Mouse (Mus musculus) olfactory bulb, adult 2 months (tissue): ENCODE data around the gene Adamts20. TPM values are rescaled to one million over a fixed set of nuclear protein-coding genes. Genes with fewer than 3 reads are reported as not detected.

Source experiments
- H3K27ac ChIP-seq: fragments of 200-500 bp; 2 replicates; pipeline ENCODE4 v1.5.1; 2012; ENCODE audit warnings: low read depth, low read length; ENCODE audit not compliant: insufficient read depth
- H3K4me1 ChIP-seq: fragments of 200-500 bp; 2 replicates; pipeline ENCODE4 v1.6.1; 2012; ENCODE audit warnings: low read length; ENCODE audit not compliant: control insufficient read depth, insufficient read depth
- H3K4me3 ChIP-seq: fragments of 200-500 bp; 2 replicates; pipeline ENCODE4 v1.5.1; 2012; ENCODE audit warnings: mild to moderate bottlenecking, low read depth, low read length, moderate library complexity; ENCODE audit not compliant: insufficient read depth
- CTCF ChIP-seq: fragments of 200-500 bp; IDR thresholded peaks from 2 replicates; pipeline ENCODE4 v1.5.1; 2012; ENCODE audit warnings: low read depth, mild to moderate bottlenecking, low read length, moderate library complexity; ENCODE audit not compliant: insufficient read depth
- POLR2A ChIP-seq: fragments of 200-500 bp; IDR thresholded peaks from 2 replicates; pipeline ENCODE4 v1.6.1; 2012; ENCODE audit warnings: mild to moderate bottlenecking, low read depth, low read length, moderate library complexity; ENCODE audit not compliant: insufficient read depth
- WGBS: fragments of 180-500 bp; shearing (Covaris S2); methylation state at CpG from one replicate; pipeline ENCODE4 v1.1.7; 2018; 5-methylcytosine and 5-hydroxymethylcytosine counted together
- polyA plus RNA-seq: library from polyadenylated mRNA; stranded (reverse); fragments of >200 nt; gene quantifications from 2 replicates; pipeline ENCODE4 v1.2.4, GENCODE M21; 2012; ENCODE audit warnings: low replicate concordance; ENCODE audit not compliant: missing spikeins, insufficient read depth, insufficient read length

The Adamts20 gene
- polyA plus RNA-seq, 1 experiment, result not detected

- no peak overlapping the region for H3K27ac ChIP-seq
- no peaks in the 10 kb centered on the region for H3K4me1 ChIP-seq
- no peak for TF ChIP-seq CTCF
- H3K4me3 ChIP-seq, result no peak overlapping the region
- WGBS, result 71% methylated on average over 2 of the region's 2 CpGs
These were observed 230.0 kb downstream of the Adamts20 start for GRCm38 (mm10) chr15:94235190-94235589.

GRCm38 (mm10) chr15:94231246-94231645 is 234.0 kb downstream of the Adamts20 start:
- Histone ChIP-seq H3K4me1 (no peaks in the 10 kb centered on the region), H3K27ac (no peak overlapping the region), H3K4me3 (no peak overlapping the region)
- WGBS, result 37% methylated on average over 5 of the region's 5 CpGs
- no peak for TF ChIP-seq POLR2A
- TF ChIP-seq CTCF, result no peak

GRCm38 (mm10) chr15:94227388-94227787 is 237.8 kb downstream of the Adamts20 start:
- Histone ChIP-seq H3K4me1 (no peaks in the 10 kb centered on the region), H3K27ac (no peak overlapping the region), H3K4me3 (no peak overlapping the region)
- WGBS, result 75% methylated on average over 1 of the region's 1 CpGs
- TF ChIP-seq POLR2A, result no peak
- no peak for TF ChIP-seq CTCF

GRCm38 (mm10) chr15:94223101-94223500 is 242.1 kb downstream of the Adamts20 start:
- WGBS, result 49% methylated on average over 8 of the region's 8 CpGs
- H3K4me3 ChIP-seq, result no peak overlapping the region
- no peaks in the 10 kb centered on the region for H3K4me1 ChIP-seq
- TF ChIP-seq POLR2A, result no peak
- H3K27ac ChIP-seq, result no peak overlapping the region

- Histone ChIP-seq H3K4me3 (no peak overlapping the region), H3K4me1 (no peaks in the 10 kb centered on the region), H3K27ac (no peak overlapping the region)
- WGBS, result 79% methylated on average over 8 of the region's 8 CpGs
- TF ChIP-seq POLR2A (no peak), CTCF (no peak)
These were observed 244.5 kb downstream of the Adamts20 start for GRCm38 (mm10) chr15:94220686-94221085.

Other genes with a start within 250 kb of the Adamts20 start
- not detected in 2 replicates for gene Pus7l, start 78.1 kb upstream of the Adamts20 start, polyA plus RNA-seq
- gene Irak4, start 78.2 kb upstream of the Adamts20 start, polyA plus RNA-seq, result not detected in 2 replicates
- not detected in 2 replicates for gene Twf1, start 124.5 kb upstream of the Adamts20 start, polyA plus RNA-seq
- not detected in 2 replicates for gene Tmem117, start 163.8 kb upstream of the Adamts20 start, polyA plus RNA-seq